Mouse (Mus musculus) G1E (cell line): ENCODE results near the gene Slc35c2. TPM values are rescaled to one million over a fixed set of nuclear protein-coding genes. Genes with fewer than 3 reads are reported as not detected.

Source experiments
- ATAC-seq: 2 replicates; pipeline ENCODE4 v1.8.0; 2016; ENCODE audit warnings: mild to moderate bottlenecking; ENCODE audit not compliant: insufficient number of reproducible peaks, poor library complexity, low FRiP score, severe bottlenecking; ENCODE audit errors: extremely low read depth
- DNase-seq: peaks from one replicate; pipeline ENCODE4 v3.0.0; 2012; ENCODE audit warnings: low spot score
- H3K27me3 ChIP-seq: 2 replicates; pipeline ENCODE4 v1.6.1; 2012; ENCODE audit warnings: mild to moderate bottlenecking, low read length, inconsistent platforms; ENCODE audit not compliant: insufficient read depth
- H3K36me3 ChIP-seq: replicated peaks from 2 replicates; pipeline ENCODE3; 2012; ENCODE audit warnings: mild to moderate bottlenecking, inconsistent platforms
- H3K4me1 ChIP-seq: 2 replicates; pipeline ENCODE4 v1.6.1; 2012; ENCODE audit warnings: low read depth, low read length, inconsistent platforms, mixed read lengths; ENCODE audit not compliant: insufficient read depth
- H3K4me3 ChIP-seq: 2 replicates; pipeline ENCODE4 v1.5.1; 2012; ENCODE audit warnings: low read depth, mild to moderate bottlenecking, inconsistent platforms, low read length, moderate library complexity, mixed read lengths
- H3K9me3 ChIP-seq: replicated peaks from 2 replicates; pipeline ENCODE4 v1.6.1; 2012; ENCODE audit warnings: inconsistent platforms
- CTCF ChIP-seq: IDR thresholded peaks from 2 replicates; pipeline ENCODE4 v1.5.1; 2012; ENCODE audit warnings: low read depth, low read length, inconsistent platforms, mixed read lengths
- GATA1 ChIP-seq: IDR thresholded peaks from 2 replicates; pipeline ENCODE4 v1.6.1; 2012; ENCODE audit warnings: borderline replicate concordance, low read length, inconsistent platforms, mixed read lengths
- GATA2 ChIP-seq: IDR thresholded peaks from 2 replicates; pipeline ENCODE4 v1.6.1; 2012; ENCODE audit warnings: low read depth, low read length, inconsistent platforms, borderline replicate concordance
- POLR2AphosphoS5 ChIP-seq: IDR thresholded peaks from 2 replicates; pipeline ENCODE4 v1.6.1; 2012; ENCODE audit warnings: low read depth, low read length, inconsistent platforms; ENCODE audit not compliant: insufficient replicate concordance
- TAL1 ChIP-seq: conservative IDR thresholded peaks from 2 replicates; pipeline ENCODE4 v1.6.1; 2012; ENCODE audit warnings: low read depth, low read length, inconsistent platforms, mixed read lengths
- polyA plus RNA-seq: library from polyadenylated mRNA; stranded (reverse); fragments of >175 nt; gene quantifications from 2 replicates; pipeline ENCODE4 v1.2.3, GENCODE M21; 2012
- total RNA-seq, 2 experiments: library from RNA; stranded (forward) in 1 of 2; stranded (reverse) in 1 of 2; fragments of 200-1000 nt in 1 of 2; fragments of >200 nt in 1 of 2; fragmentation: Nextera tagmentation in 1 of 2; gene quantifications; 2 replicates each; pipeline ENCODE4 v1.2.3; 2014 to 2017

Slc35c2 gene
- total and polyA plus RNA-seq, 3 experiments: 32.7 to 62.5 (median 41.6) TPM

- Histone ChIP-seq H3K4me3 (no peak overlapping the region), H3K9me3 (no peaks in the 10 kb centered on the region), H3K36me3 (no peaks in the 10 kb centered on the region), H3K27me3 (no peaks in the 10 kb centered on the region; the same call in 1 of the 2 replicates), H3K4me1 (no peaks in the 10 kb centered on the region)
- ATAC-seq (no peak), DNase-seq (no peak)
- TF ChIP-seq GATA1 (no peak), TAL1 (no peak), GATA2 (no peak), CTCF (no peak)
Observed at GRCm38 (mm10) chr2:165250903-165251302, 36.8 kb downstream of the Slc35c2 start.

- no peaks in the 10 kb centered on the region for H3K9me3 ChIP-seq
- H3K4me1 ChIP-seq: no peaks in the 10 kb centered on the region
- no peak for TF ChIP-seq CTCF
- ATAC-seq (no peak), DNase-seq (no peak)
- no peaks in the 10 kb centered on the region for H3K36me3 ChIP-seq
- no peak overlapping the region for H3K4me3 ChIP-seq
- H3K27me3 ChIP-seq: no peaks in the 10 kb centered on the region; the same call in 1 of the 2 replicates
Observed at GRCm38 (mm10) chr2:165248967-165249366, 38.7 kb downstream of the Slc35c2 start.

GRCm38 (mm10) chr2:165246349-165246748 lies 41.3 kb downstream of the Slc35c2 start:
- ATAC-seq: no peak
- no peaks in the 10 kb centered on the region for H3K4me1 ChIP-seq
- DNase-seq: no peak
- no peaks in the 10 kb centered on the region; the same call in 1 of the 2 replicates for H3K27me3 ChIP-seq
- H3K4me3 ChIP-seq: no peak overlapping the region
- TF ChIP-seq CTCF: no peak
- TF ChIP-seq GATA2: no peak
- no peak for TF ChIP-seq GATA1
- TF ChIP-seq TAL1: no peak
- TF ChIP-seq POLR2AphosphoS5: no peak
- no peaks in the 10 kb centered on the region for H3K9me3 ChIP-seq
- no peaks in the 10 kb centered on the region for H3K36me3 ChIP-seq

- Histone ChIP-seq H3K4me3 (no peak overlapping the region), H3K9me3 (no peaks in the 10 kb centered on the region), H3K27me3 (peaks cover 2% of the 10 kb centered on the region; the same call in 1 of the 2 replicates), H3K4me1 (no peaks in the 10 kb centered on the region), H3K36me3 (no peaks in the 10 kb centered on the region)
- TF ChIP-seq GATA2: no peak
- TF ChIP-seq TAL1: no peak
- no peak for TF ChIP-seq POLR2AphosphoS5
- TF ChIP-seq CTCF: no peak
- TF ChIP-seq GATA1: no peak
- no peak for DNase-seq
- ATAC-seq: no peak
Observed at GRCm38 (mm10) chr2:165243122-165243720, 44.4 kb downstream of the Slc35c2 start.

- DNase-seq (no peak), ATAC-seq (no peak)
- TF ChIP-seq CTCF: no peak
- Histone ChIP-seq H3K4me3 (no peak overlapping the region), H3K9me3 (no peaks in the 10 kb centered on the region), H3K27me3 (peaks cover 2% of the 10 kb centered on the region; the same call in 1 of the 2 replicates), H3K4me1 (no peaks in the 10 kb centered on the region), H3K36me3 (no peaks in the 10 kb centered on the region)
Observed at GRCm38 (mm10) chr2:165242575-165242974, 45.1 kb downstream of the Slc35c2 start.

DNA sequence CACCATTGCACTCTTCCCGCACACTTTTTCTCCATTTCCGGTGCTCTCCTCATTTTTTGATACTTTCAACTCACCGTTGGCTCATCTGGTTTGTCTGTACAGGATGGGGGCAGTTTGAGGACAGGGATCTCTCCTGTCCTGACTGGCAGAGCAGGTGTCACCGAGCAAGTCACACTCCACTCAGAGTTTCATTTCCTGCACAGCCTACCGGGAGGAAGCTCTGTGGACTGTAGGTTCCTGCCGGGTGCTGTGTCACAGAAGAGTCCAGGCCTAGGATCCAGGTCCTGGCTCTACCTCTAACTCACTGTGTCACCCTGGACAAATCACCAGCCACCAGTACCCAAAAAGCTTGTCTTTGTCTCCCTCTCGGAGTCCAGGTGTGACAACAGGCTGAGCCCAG lies 45.9 kb downstream of the Slc35c2 start:
- ATAC-seq (no peak), DNase-seq (no peak)
- Histone ChIP-seq H3K4me3 (no peak overlapping the region), H3K9me3 (no peaks in the 10 kb centered on the region), H3K36me3 (no peaks in the 10 kb centered on the region), H3K4me1 (no peaks in the 10 kb centered on the region), H3K27me3 (peaks cover 2% of the 10 kb centered on the region; the same call in 1 of the 2 replicates)
- TF ChIP-seq CTCF (no peak), GATA2 (no peak), POLR2AphosphoS5 (no peak), TAL1 (no peak), GATA1 (no peak)

DNA sequence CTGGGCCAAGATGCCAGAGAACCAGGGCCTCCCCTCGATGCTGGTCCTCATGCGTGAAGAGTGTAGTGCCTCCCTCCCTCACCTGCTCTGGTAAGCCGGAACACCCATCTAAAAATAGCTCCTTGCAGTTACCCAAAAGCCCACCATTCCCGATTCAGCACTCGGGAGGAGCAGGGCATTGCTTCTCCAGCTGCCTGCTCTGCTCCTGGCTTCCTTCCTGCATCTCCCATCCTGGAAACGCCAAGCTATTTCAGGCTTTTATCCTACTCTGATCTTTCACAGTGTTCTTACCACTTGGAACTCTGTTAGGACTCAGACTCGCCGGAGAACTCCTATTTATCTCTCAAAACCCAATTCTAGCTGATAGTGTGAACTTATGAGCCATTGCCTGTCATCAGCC lies 47.3 kb downstream of the Slc35c2 start:
- H3K4me1 ChIP-seq: no peaks in the 10 kb centered on the region
- H3K9me3 ChIP-seq: no peaks in the 10 kb centered on the region
- DNase-seq: no peak
- peaks cover 2% of the 10 kb centered on the region; the same call in 1 of the 2 replicates for H3K27me3 ChIP-seq
- no peak overlapping the region for H3K4me3 ChIP-seq
- ATAC-seq: no peak
- no peaks in the 10 kb centered on the region for H3K36me3 ChIP-seq
- TF ChIP-seq TAL1: no peak
- TF ChIP-seq GATA2: no peak
- no peak for TF ChIP-seq GATA1
- TF ChIP-seq CTCF: no peak
- no peak for TF ChIP-seq POLR2AphosphoS5
